Mouse (Mus musculus) left cerebral cortex, postnatal 14 days (tissue): ENCODE results near the gene Pak7. TPM values are rescaled to one million over a fixed set of nuclear protein-coding genes. Genes with fewer than 3 reads are reported as not detected.
"Not testable (repeated sequence)": the region's sequence is repeated elsewhere in the genome, so short reads cannot be mapped to it uniquely, and the experiment has no call there.

Experiments used
- DNase-seq, 2 experiments: peaks; one replicate each; pipeline ENCODE4 v3.0.0; 2021 to 2022; ENCODE audit warnings: low spot score in 2 of 2, mixed read lengths in 1 of 2
- intact Hi-C: fragments of 180-260 bp; cut with DNase I; formaldehyde crosslinking; loops from one replicate; pipeline ENCODE4 v1.15.1; 2025
- total RNA-seq, 2 experiments: library from RNA; stranded (reverse); gene quantifications; 2 replicates each; pipeline ENCODE4 v1.2.3; 2021

Gene Pak7
- total RNA-seq, 2 experiments from 2014 or later, result 37.8 to 43.1 TPM

GRCm38 (mm10) chr2:136241960-136242359 lies 145.8 kb downstream of the Pak7 start:
- DNase-seq, intact Hi-C loops: not testable (repeated sequence)

GRCm38 (mm10) chr2:136231228-136231627 lies 156.5 kb downstream of the Pak7 start:
- intact Hi-C loops, result no loop called here
- no peak for DNase-seq

GRCm38 (mm10) chr2:136204034-136204433 lies 183.7 kb downstream of the Pak7 start:
- peak in 1 of 2 experiments; percentile 38 for DNase-seq
- intact Hi-C loops, result no loop called here

GRCm38 (mm10) chr2:136175030-136175429 lies 212.7 kb downstream of the Pak7 start:
- intact Hi-C loops, result no loop called here
- peak in 1 of 2 experiments; percentile 48 for DNase-seq

- no peak for DNase-seq
- intact Hi-C loops, result loop anchor here (10.0 kb wide), 1 partner anchor 234 kb away; the partner anchor contains the start of gene Pak7
These were observed 237.0 kb downstream of the Pak7 start for GRCm38 (mm10) chr2:136150752-136151151.

GRCm38 (mm10) chr2:136149530-136149929 lies 238.2 kb downstream of the Pak7 start:
- intact Hi-C loops, result loop anchor here (2.0 to 10.0 kb wide), 3 partner anchors 299 to 735 kb away; partner anchors contain the start of gene AL731706.2
- peak in 1 of 2 experiments; percentile 16 for DNase-seq

- intact Hi-C loops, result loop anchor here (2.0 to 10.0 kb wide), 3 partner anchors 300 to 736 kb away; partner anchors contain the start of gene AL731706.2
- peak; percentile 87 for DNase-seq
These were observed 238.8 kb downstream of the Pak7 start for GRCm38 (mm10) chr2:136148999-136149398.

GRCm38 (mm10) chr2:136140807-136141206 lies 247.0 kb downstream of the Pak7 start:
- intact Hi-C loops, result loop anchor here (10.0 kb wide), 1 partner anchor 744 kb away; the partner anchor contains the start of gene AL731706.2
- DNase-seq, result no peak

GRCm38 (mm10) chr2:136139159-136140069 lies 248.4 kb downstream of the Pak7 start:
- DNase-seq, result peak; percentile 51 to 64
- intact Hi-C loops, result loop anchor here (5.0 to 10.0 kb wide), 2 partner anchors 137 to 745 kb away; partner anchors contain the start of gene AL731706.2

- intact Hi-C loops, result loop anchor here (5.0 kb wide), 1 partner anchor 136 kb away; no protein-coding TSS in a partner anchor
- no peak for DNase-seq
These were observed 249.3 kb downstream of the Pak7 start for GRCm38 (mm10) chr2:136138451-136138850.

- no peak for DNase-seq
- intact Hi-C loops, result no loop called here
These were observed 265.9 kb downstream of the Pak7 start for GRCm38 (mm10) chr2:136121867-136122266.

GRCm38 (mm10) chr2:136118006-136118405 lies 269.8 kb downstream of the Pak7 start:
- no peak for DNase-seq
- intact Hi-C loops, result no loop called here

- intact Hi-C loops, result no loop called here
- DNase-seq, result peak; percentile 23 to 66
These were observed 274.4 kb downstream of the Pak7 start for GRCm38 (mm10) chr2:136113374-136113773.

- DNase-seq, result peak in 1 of 2 experiments; percentile 34
These were observed 278.8 kb downstream of the Pak7 start for GRCm38 (mm10) chr2:136109038-136109363.

GRCm38 (mm10) chr2:136108124-136109037 lies 279.4 kb downstream of the Pak7 start:
- intact Hi-C loops, result loop anchor here (5.0 kb wide), 1 partner anchor 106 kb away; no protein-coding TSS in a partner anchor

More at GRCm38 (mm10) chr2:136109038-136109363, 278.8 kb downstream of the Pak7 start:
- intact Hi-C loops, result loop anchor here (5.0 kb wide), 1 partner anchor 107 kb away; no protein-coding TSS in a partner anchor

GRCm38 (mm10) chr2:136107597-136107996 lies 280.2 kb downstream of the Pak7 start:
- DNase-seq, result no peak
- intact Hi-C loops, result loop anchor here (5.0 kb wide), 1 partner anchor 105 kb away; no protein-coding TSS in a partner anchor

More at GRCm38 (mm10) chr2:136108124-136109037, 279.4 kb downstream of the Pak7 start:
- peak in 1 of 2 experiments; percentile 71 for DNase-seq

GRCm38 (mm10) chr2:136097143-136097542 lies 290.6 kb downstream of the Pak7 start:
- intact Hi-C loops, result no loop called here
- DNase-seq, result no peak

- intact Hi-C loops, result no loop called here
These were observed 291.8 kb downstream of the Pak7 start for GRCm38 (mm10) chr2:136095978-136096377.

GRCm38 (mm10) chr2:136064356-136064755 lies 323.4 kb downstream of the Pak7 start:
- no peak for DNase-seq
- intact Hi-C loops, result no loop called here

More at GRCm38 (mm10) chr2:136095978-136096377, 291.8 kb downstream of the Pak7 start:
- DNase-seq, result no peak
